Mouse (Mus musculus) limb, embryonic 14.5 days (tissue): ENCODE measurements at regions not wholly inside any gene's neighbourhood (a gene's known extent, or its start where the extent isn't known, plus 50 kb on each side); places are given as distances from the start of the nearest gene placed in this dataset.

ENCODE experiments used
- ATAC-seq: fragments of 200-750 bp; cut with Nextera tagmentation; 2 replicates; pipeline ENCODE4 v1.8.0; 2017; ENCODE audit warnings: low read depth, moderate number of reproducible peaks, moderate TSS enrichment; ENCODE audit not compliant: low FRiP score
- DNase-seq: peaks from one replicate; pipeline ENCODE4 v3.0.0-alpha.2; 2015; ENCODE audit warnings: low spot score
- H3K27ac ChIP-seq: fragments of 300-500 bp; sonication (generic); replicated peaks from 2 replicates; pipeline ENCODE4 v1.5.1; 2014; ENCODE audit warnings: low read depth, mild to moderate bottlenecking, low read length, moderate library complexity, mixed read lengths
- H3K27me3 ChIP-seq: fragments of 300-500 bp; sonication (generic); 2 replicates; pipeline ENCODE4 v1.6.1; 2014; ENCODE audit warnings: low read length, mixed read lengths; ENCODE audit not compliant: control insufficient read depth, insufficient read depth
- H3K36me3 ChIP-seq: fragments of 300-500 bp; sonication (generic); 2 replicates; pipeline ENCODE4 v1.6.1; 2014; ENCODE audit warnings: mild to moderate bottlenecking, low read length, moderate library complexity, mixed read lengths; ENCODE audit not compliant: control insufficient read depth, insufficient read depth
- H3K4me1 ChIP-seq: fragments of 300-500 bp; sonication (generic); 2 replicates; pipeline ENCODE4 v1.6.1; 2014; ENCODE audit warnings: antibody characterized with exemption, low read length, mixed read lengths; ENCODE audit not compliant: control insufficient read depth, insufficient read depth
- H3K4me2 ChIP-seq: fragments of 300-500 bp; sonication (generic); replicated peaks from 2 replicates; pipeline ENCODE4 v1.6.1; 2014; ENCODE audit warnings: low read depth, mild to moderate bottlenecking, low read length, moderate library complexity; ENCODE audit not compliant: severe bottlenecking
- H3K4me3 ChIP-seq: fragments of 300-500 bp; sonication (generic); replicated peaks from 2 replicates; pipeline ENCODE4 v1.5.1; 2014; ENCODE audit warnings: low read length
- H3K9ac ChIP-seq: fragments of 300-500 bp; sonication (generic); 2 replicates; pipeline ENCODE4 v1.6.1; 2014; ENCODE audit warnings: mild to moderate bottlenecking, low read depth, low read length, moderate library complexity; ENCODE audit not compliant: severe bottlenecking
- H3K9me3 ChIP-seq: fragments of 300-500 bp; sonication (generic); 2 replicates; pipeline ENCODE4 v1.6.1; 2016; ENCODE audit warnings: low read length; ENCODE audit not compliant: control insufficient read depth
- POLR2A ChIP-seq: fragments of 200-500 bp; IDR thresholded peaks from 2 replicates; pipeline ENCODE4 v1.8.0; 2012; ENCODE audit warnings: inconsistent platforms, mild to moderate bottlenecking, moderate library complexity, borderline replicate concordance; ENCODE audit not compliant: insufficient read depth, insufficient read length; ENCODE audit errors: extremely low read depth
- WGBS: fragments of 180-500 bp; shearing (Covaris S2); extraction: QIAGEN DNeasy Blood & Tissue Kit; methylation state at CpG from one replicate; pipeline ENCODE4 v1.1.7; 2014; 5-methylcytosine and 5-hydroxymethylcytosine counted together

DNA sequence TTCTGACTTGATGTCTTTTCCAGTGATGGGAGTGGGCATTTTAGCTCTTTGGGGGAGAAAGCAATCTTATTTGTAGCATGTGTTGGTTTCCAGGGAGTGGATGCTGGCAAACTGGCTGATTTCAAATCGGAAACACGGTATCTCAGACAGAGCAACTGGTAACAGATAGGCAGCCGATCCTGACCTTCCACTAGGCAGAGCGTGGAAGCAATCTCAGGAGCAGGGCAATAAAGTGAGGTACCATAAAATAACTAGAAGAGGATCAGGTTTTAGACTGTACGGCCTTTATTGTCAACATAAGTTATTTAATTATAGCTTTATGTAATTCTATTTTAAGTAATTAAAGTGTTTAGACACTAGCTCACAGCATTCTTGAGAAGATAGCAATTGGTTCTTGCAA, 390.0 kb downstream of the Plk2 start:
- no peak for TF ChIP-seq POLR2A
- H3K9me3 ChIP-seq, result no peaks in the 10 kb centered on the region
- H3K9ac ChIP-seq, result no peak overlapping the region
- H3K27ac ChIP-seq, result no peak overlapping the region
- whole genome bisulfite sequencing, result 30% methylated on average over 5 of the region's 5 CpGs
- no peak overlapping the region for H3K4me3 ChIP-seq
- no peaks in the 10 kb centered on the region for H3K36me3 ChIP-seq
- DNase-seq, result no peak
- H3K4me2 ChIP-seq, result no peak overlapping the region
- ATAC-seq, result no peak
- H3K27me3 ChIP-seq, result no peaks in the 10 kb centered on the region
- peaks cover 3% of the 10 kb centered on the region; the same call in 1 of the 2 replicates for H3K4me1 ChIP-seq

DNA sequence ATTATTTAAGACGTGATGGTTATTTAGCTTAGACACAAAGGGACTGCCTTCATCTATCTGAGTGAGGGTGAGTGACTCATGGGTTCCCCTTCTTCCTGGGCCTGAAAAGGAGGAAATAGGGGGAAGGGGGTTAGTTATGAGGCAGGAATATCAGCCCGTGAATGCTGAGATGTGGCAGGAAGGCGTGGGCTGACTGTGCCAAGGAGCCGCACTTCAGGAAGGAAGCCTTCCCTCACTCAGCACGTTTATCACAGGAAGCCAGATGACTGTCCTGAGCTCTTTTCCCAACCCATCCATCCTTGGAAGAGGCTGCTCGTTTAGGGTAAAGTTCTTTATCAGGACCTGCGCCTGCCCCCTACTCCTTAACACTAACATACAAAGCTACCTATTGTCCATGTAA, 403.5 kb downstream of the Plk2 start:
- no peak overlapping the region for H3K4me3 ChIP-seq
- no peak overlapping the region for H3K27ac ChIP-seq
- no peak overlapping the region for H3K4me2 ChIP-seq
- 0 out of 2 replicates have a peak, but pooled peaks cover 3% of the 10 kb centered on the region for H3K4me1 ChIP-seq
- H3K36me3 ChIP-seq, result no peaks in the 10 kb centered on the region
- no peaks in the 10 kb centered on the region for H3K9me3 ChIP-seq
- 67% methylated on average over 7 of the region's 7 CpGs for WGBS
- H3K9ac ChIP-seq, result no peak overlapping the region
- no peak for DNase-seq
- ATAC-seq, result no peak
- no peak for TF ChIP-seq POLR2A
- H3K27me3 ChIP-seq, result no peaks in the 10 kb centered on the region

DNA sequence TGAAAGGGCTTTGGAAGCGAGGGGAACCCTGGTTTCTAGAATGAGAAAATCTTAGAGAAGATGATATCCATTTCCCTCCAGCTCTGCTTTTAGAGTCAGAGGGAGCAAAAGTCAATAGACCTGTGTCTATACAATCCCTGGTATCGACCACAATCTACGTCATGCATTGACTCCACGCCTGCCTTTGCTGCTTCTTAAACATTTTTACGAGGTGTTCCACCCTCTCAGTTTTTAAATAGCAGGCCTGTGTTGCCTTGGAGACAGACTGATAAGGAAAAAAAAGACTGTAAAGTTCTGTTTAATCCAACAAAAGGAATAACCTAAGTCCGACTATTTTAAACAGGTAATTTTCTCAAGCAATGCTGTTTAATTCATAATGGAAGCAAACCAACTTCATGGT, 408.0 kb downstream of the Plk2 start:
- TF ChIP-seq POLR2A, result no peak
- no peak for DNase-seq
- Histone ChIP-seq H3K27ac (no peak overlapping the region), H3K4me2 (no peak overlapping the region), H3K36me3 (no peaks in the 10 kb centered on the region), H3K9me3 (no peaks in the 10 kb centered on the region), H3K9ac (no peak overlapping the region), H3K27me3 (no peaks in the 10 kb centered on the region), H3K4me3 (no peak overlapping the region), H3K4me1 (0 out of 2 replicates have a peak, but pooled peaks cover 3% of the 10 kb centered on the region)
- no peak for ATAC-seq
- WGBS, result 54% methylated on average over 6 of the region's 6 CpGs

DNA sequence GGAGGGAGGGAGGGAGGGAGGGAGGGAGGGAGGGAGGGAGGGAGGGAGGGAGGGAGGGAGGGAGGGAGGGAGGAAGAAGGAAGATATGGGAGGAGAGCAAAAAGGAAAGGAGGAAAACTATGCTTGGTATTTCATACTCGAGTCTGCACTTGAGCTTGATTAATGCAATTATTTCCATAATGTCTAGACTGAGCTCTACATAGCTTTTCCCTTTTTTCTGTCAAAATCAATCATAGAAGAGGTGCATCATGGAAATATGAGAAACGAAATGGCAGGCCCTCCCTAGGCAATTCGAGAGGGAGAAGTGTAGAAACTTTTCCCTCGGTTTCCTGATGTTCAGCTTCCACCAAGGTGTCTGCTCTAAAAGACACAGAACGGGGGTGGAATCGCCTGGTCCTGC, 417.6 kb downstream of the Plk2 start:
- Histone ChIP-seq H3K9me3 (no peaks in the 10 kb centered on the region), H3K36me3 (no peaks in the 10 kb centered on the region), H3K27me3 (no peaks in the 10 kb centered on the region), H3K4me2 (no peak overlapping the region), H3K4me3 (no peak overlapping the region), H3K4me1 (no peaks in the 10 kb centered on the region), H3K9ac (no peak overlapping the region), H3K27ac (no peak overlapping the region)
- DNase-seq (no peak), ATAC-seq (no peak)
- WGBS, result 63% methylated on average over 6 of the region's 6 CpGs
- no peak for TF ChIP-seq POLR2A

DNA sequence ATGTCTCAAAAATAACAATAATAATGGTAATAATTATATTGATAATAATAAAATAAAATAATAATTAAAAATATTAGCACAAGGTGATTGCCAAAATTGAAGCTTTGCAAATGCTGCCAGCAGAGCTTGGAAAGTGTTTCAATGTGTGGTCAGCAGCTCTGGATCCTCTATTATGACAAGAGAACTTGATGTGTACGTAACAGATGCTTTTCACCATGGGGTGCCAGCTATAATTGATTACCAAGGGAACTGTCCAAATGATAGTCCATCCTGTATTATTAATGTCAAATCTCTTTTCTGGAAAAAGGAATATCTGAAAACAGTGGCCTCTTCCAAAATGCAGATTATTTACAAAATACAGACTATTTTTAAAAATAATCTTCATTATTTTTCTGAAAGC, 419.2 kb downstream of the Plk2 start:
- 82% methylated on average over 1 of the region's 1 CpGs for WGBS
- no peaks in the 10 kb centered on the region for H3K9me3 ChIP-seq
- DNase-seq (no peak), ATAC-seq (no peak)
- H3K4me2 ChIP-seq, result no peak overlapping the region
- H3K4me3 ChIP-seq, result no peak overlapping the region
- H3K9ac ChIP-seq, result no peak overlapping the region
- H3K27ac ChIP-seq, result no peak overlapping the region
- H3K36me3 ChIP-seq, result no peaks in the 10 kb centered on the region
- no peaks in the 10 kb centered on the region for H3K4me1 ChIP-seq
- TF ChIP-seq POLR2A, result no peak
- H3K27me3 ChIP-seq, result no peaks in the 10 kb centered on the region

DNA sequence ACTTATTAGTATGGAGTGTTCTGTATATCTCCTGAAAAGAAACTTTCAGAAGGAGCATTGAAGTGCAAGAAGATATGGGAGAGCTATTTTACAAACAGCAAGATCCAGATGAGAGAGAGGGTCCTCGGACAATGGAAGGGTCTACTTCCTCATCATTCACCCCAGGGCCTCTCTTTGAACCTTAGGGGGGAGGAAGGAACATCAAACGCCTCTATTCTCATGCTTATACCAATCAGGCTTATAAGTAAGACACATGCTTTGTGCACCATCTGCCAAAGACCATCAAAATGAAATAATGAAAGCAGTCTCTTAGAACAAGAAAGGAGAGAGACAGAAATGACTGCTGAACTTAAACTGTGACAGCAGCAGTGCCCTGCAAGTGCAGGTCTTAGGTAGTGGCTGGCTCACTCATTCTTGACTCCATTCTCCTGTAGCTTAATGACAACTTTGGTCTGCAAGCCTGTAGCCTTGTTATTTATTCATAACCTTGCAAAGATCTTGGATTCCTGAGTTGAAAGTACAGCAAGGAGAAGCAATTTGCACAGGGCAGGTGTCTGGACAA, 424.5 kb downstream of the Plk2 start:
- Histone ChIP-seq H3K4me3 (no peak overlapping the region), H3K4me2 (no peak overlapping the region), H3K27me3 (no peaks in the 10 kb centered on the region), H3K9me3 (no peaks in the 10 kb centered on the region), H3K27ac (no peak overlapping the region), H3K36me3 (no peaks in the 10 kb centered on the region), H3K4me1 (no peaks in the 10 kb centered on the region), H3K9ac (no peak overlapping the region)
- no peak for TF ChIP-seq POLR2A
- WGBS, result 48% methylated on average over 2 of the region's 2 CpGs
- ATAC-seq (no peak), DNase-seq (no peak)
